Mouse (Mus musculus): ENCODE measurements around the gene Polrmt. TPM values are rescaled to one million over a fixed set of nuclear protein-coding genes. Genes with fewer than 3 reads are reported as not detected.
"Not testable (repeated sequence)": the region's sequence is repeated elsewhere in the genome, so short reads cannot be mapped to it uniquely, and the experiment has no call there.

Gene Polrmt
- total and polyA plus RNA-seq, 3 experiments = 16.7 to 45.5 (median 44.5) TPM

GRCm38 (mm10) chr10:79762875-79763274 is 16.5 kb upstream of the Polrmt start:
- no peaks in the 10 kb centered on the region for H3K9me3 ChIP-seq (replicated peaks)
- DNase-seq (ENCODE audit: low spot score) = no peak
- peaks cover 78% of the 10 kb centered on the region for H3K36me3 ChIP-seq (replicated peaks)
- peaks cover 49% of the 10 kb centered on the region for H3K4me1 ChIP-seq (ENCODE audit: insufficient read depth, low read depth, low read length)
- ATAC-seq (ENCODE audit: extremely low read depth, insufficient number of reproducible peaks, low FRiP score, poor library complexity, severe bottlenecking) = no peak
- H3K27me3 ChIP-seq (ENCODE audit: insufficient read depth, low read length) = no peaks in the 10 kb centered on the region
- no peak for TF ChIP-seq GATA2 (IDR thresholded peaks at IDR 0.05; ENCODE audit: borderline replicate concordance, low read depth, low read length)
- TF ChIP-seq CTCF (IDR thresholded peaks at IDR 0.05; ENCODE audit: low read depth, low read length) = no peak
- TF ChIP-seq GATA1 (IDR thresholded peaks at IDR 0.05; ENCODE audit: borderline replicate concordance, low read length) = no peak
- no peak for TF ChIP-seq TAL1 (conservative IDR thresholded peaks at IDR 0.05; ENCODE audit: low read depth, low read length)
- 0 out of 2 replicates have a peak, but pooled peaks have one; percentile 18 for TF ChIP-seq POLR2AphosphoS5 (IDR thresholded peaks at IDR 0.05; ENCODE audit: insufficient replicate concordance, low read depth, low read length)
- H3K4me3 ChIP-seq (ENCODE audit: low read depth, low read length) = no peak overlapping the region; the same call in 1 of the 2 replicates

DNA sequence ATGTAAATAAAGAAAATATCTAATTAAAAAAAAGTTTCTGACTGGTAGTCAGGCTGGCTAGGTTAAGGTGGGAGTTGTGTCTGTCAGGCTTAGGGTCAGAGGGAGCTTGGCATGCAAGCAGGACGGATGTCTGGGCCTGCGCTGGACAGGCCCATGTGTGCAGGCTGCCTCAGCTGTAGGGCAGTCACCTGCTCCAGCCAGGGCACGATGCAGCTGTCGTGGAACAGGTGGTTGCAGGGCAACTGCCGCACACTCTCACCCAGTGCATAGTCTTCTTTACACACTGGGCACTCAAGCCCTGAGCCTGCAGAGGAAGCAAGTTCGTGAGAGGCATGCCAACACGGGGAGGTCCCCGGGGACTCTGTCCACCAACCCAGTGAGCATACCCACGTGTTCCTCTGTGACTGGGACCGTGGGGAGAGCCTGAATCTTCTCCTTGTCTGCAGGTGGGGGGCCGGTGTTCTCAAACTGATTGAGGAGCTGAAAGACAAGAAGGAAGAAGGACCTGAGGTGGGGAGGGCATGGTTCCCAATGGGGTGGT is 14.3 kb upstream of the Polrmt start:
- no peaks in the 10 kb centered on the region for H3K9me3 ChIP-seq (replicated peaks)
- TF ChIP-seq POLR2AphosphoS5 (IDR thresholded peaks at IDR 0.05; ENCODE audit: insufficient replicate concordance, low read depth, low read length) (no peak), CTCF (IDR thresholded peaks at IDR 0.05; ENCODE audit: low read depth, low read length) (no peak), GATA2 (IDR thresholded peaks at IDR 0.05; ENCODE audit: borderline replicate concordance, low read depth, low read length) (no peak), TAL1 (conservative IDR thresholded peaks at IDR 0.05; ENCODE audit: low read depth, low read length) (no peak), GATA1 (IDR thresholded peaks at IDR 0.05; ENCODE audit: borderline replicate concordance, low read length) (no peak)
- DNase-seq (ENCODE audit: low spot score) (no peak), ATAC-seq (ENCODE audit: extremely low read depth, insufficient number of reproducible peaks, low FRiP score, poor library complexity, severe bottlenecking) (no peak)
- H3K27me3 ChIP-seq (ENCODE audit: insufficient read depth, low read length) = no peaks in the 10 kb centered on the region
- H3K36me3 ChIP-seq (replicated peaks) = peaks cover 98% of the 10 kb centered on the region
- H3K4me3 ChIP-seq (ENCODE audit: low read depth, low read length) = no peak overlapping the region
- H3K4me1 ChIP-seq (ENCODE audit: insufficient read depth, low read depth, low read length) = peaks cover 38% of the 10 kb centered on the region

- Histone ChIP-seq H3K36me3 (replicated peaks) (peaks cover 96% of the 10 kb centered on the region), H3K4me1 (ENCODE audit: insufficient read depth, low read depth, low read length) (peaks cover 36% of the 10 kb centered on the region)
- DNase-seq (ENCODE audit: low spot score); H3K4me3 ChIP-seq (ENCODE audit: low read depth, low read length); H3K27me3 ChIP-seq (ENCODE audit: insufficient read depth, low read length); H3K9me3 ChIP-seq (replicated peaks); ATAC-seq (ENCODE audit: extremely low read depth, insufficient number of reproducible peaks, low FRiP score, poor library complexity, severe bottlenecking): not testable (repeated sequence)
These were observed 13.3 kb upstream of the Polrmt start for GRCm38 (mm10) chr10:79759675-79760074.

- H3K27me3 ChIP-seq (ENCODE audit: insufficient read depth, low read length) = peaks cover 8% of the 10 kb centered on the region
- H3K4me3 ChIP-seq (ENCODE audit: low read depth, low read length) = no peak overlapping the region
- H3K9me3 ChIP-seq (replicated peaks) = 0 out of 2 replicates have a peak, but pooled peaks cover 3% of the 10 kb centered on the region
- peaks cover 15% of the 10 kb centered on the region for H3K4me1 ChIP-seq (ENCODE audit: insufficient read depth, low read depth, low read length)
- TF ChIP-seq GATA2 (IDR thresholded peaks at IDR 0.05; ENCODE audit: borderline replicate concordance, low read depth, low read length) (no peak), GATA1 (IDR thresholded peaks at IDR 0.05; ENCODE audit: borderline replicate concordance, low read length) (no peak), TAL1 (conservative IDR thresholded peaks at IDR 0.05; ENCODE audit: low read depth, low read length) (no peak), CTCF (IDR thresholded peaks at IDR 0.05; ENCODE audit: low read depth, low read length) (no peak), POLR2AphosphoS5 (IDR thresholded peaks at IDR 0.05; ENCODE audit: insufficient replicate concordance, low read depth, low read length) (no peak)
- peaks cover 66% of the 10 kb centered on the region for H3K36me3 ChIP-seq (replicated peaks)
- ATAC-seq (ENCODE audit: extremely low read depth, insufficient number of reproducible peaks, low FRiP score, poor library complexity, severe bottlenecking) = no peak
- DNase-seq (ENCODE audit: low spot score) = no peak
These were observed 10.3 kb upstream of the Polrmt start for GRCm38 (mm10) chr10:79756660-79757059.

GRCm38 (mm10) chr10:79755854-79756253 is 9.5 kb upstream of the Polrmt start:
- TF ChIP-seq POLR2AphosphoS5 (IDR thresholded peaks at IDR 0.05; ENCODE audit: insufficient replicate concordance, low read depth, low read length) (no peak), TAL1 (conservative IDR thresholded peaks at IDR 0.05; ENCODE audit: low read depth, low read length) (no peak), CTCF (IDR thresholded peaks at IDR 0.05; ENCODE audit: low read depth, low read length) (no peak), GATA1 (IDR thresholded peaks at IDR 0.05; ENCODE audit: borderline replicate concordance, low read length) (no peak), GATA2 (IDR thresholded peaks at IDR 0.05; ENCODE audit: borderline replicate concordance, low read depth, low read length) (no peak)
- peaks cover 15% of the 10 kb centered on the region for H3K4me1 ChIP-seq (ENCODE audit: insufficient read depth, low read depth, low read length)
- no peak for DNase-seq (ENCODE audit: low spot score)
- peaks cover 57% of the 10 kb centered on the region for H3K36me3 ChIP-seq (replicated peaks)
- no peak for ATAC-seq (ENCODE audit: extremely low read depth, insufficient number of reproducible peaks, low FRiP score, poor library complexity, severe bottlenecking)
- 0 out of 2 replicates have a peak, but pooled peaks cover 3% of the 10 kb centered on the region for H3K9me3 ChIP-seq (replicated peaks)
- H3K4me3 ChIP-seq (ENCODE audit: low read depth, low read length) = no peak overlapping the region
- peaks cover 11% of the 10 kb centered on the region for H3K27me3 ChIP-seq (ENCODE audit: insufficient read depth, low read length)

DNA sequence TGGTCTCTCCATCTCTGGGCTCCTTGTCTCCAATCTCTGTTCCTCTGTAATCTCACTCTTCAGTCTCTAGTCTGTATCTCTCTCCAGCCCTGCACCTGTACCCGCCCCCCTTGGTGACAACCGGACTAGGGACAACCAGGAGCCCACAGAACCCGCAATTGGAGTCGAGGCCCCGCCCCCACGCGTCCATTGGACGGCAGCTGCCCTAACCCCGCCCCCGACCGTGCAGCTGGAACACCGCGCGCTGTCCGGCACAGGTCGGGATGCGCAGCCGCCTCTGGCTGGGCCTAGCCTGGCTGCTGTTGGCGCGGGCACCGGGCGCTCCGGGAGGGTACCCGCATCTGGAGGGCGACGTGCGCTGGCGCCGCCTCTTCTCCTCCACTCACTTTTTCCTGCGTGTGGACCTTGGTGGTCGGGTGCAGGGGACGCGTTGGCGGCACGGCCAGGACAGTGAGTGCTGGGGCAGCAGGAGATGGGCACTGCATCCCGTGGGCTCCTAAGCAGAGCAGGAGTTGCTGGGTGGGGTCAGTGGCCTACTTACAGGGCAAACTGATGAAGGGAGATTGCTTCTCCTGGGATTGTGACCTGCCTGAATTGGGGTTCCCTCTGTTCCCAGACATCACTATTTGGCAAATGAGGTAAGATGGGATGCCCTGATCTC is 8.6 kb upstream of the Polrmt start, which contains the start of gene Fgf22:
Gene Fgf22, plus strand, starts transcription at position 221 of the 661 bp plus-strand sequence.
- H3K4me1 ChIP-seq (ENCODE audit: insufficient read depth, low read depth, low read length) = peaks cover 15% of the 10 kb centered on the region
- DNase-seq (ENCODE audit: low spot score) (no peak), ATAC-seq (ENCODE audit: extremely low read depth, insufficient number of reproducible peaks, low FRiP score, poor library complexity, severe bottlenecking) (no peak)
- peak within 1 kb of the TSS; percentile 27; the same call in 1 of the 2 replicates for H3K4me3 ChIP-seq (ENCODE audit: low read depth, low read length)
- peaks cover 11% of the 10 kb centered on the region for H3K27me3 ChIP-seq (ENCODE audit: insufficient read depth, low read length)
- TF ChIP-seq TAL1 (conservative IDR thresholded peaks at IDR 0.05; ENCODE audit: low read depth, low read length) (no peak), POLR2AphosphoS5 (IDR thresholded peaks at IDR 0.05; ENCODE audit: insufficient replicate concordance, low read depth, low read length) (no peak)
- 0 out of 2 replicates have a peak, but pooled peaks cover 3% of the 10 kb centered on the region for H3K9me3 ChIP-seq (replicated peaks)
- peaks cover 49% of the 10 kb centered on the region for H3K36me3 ChIP-seq (replicated peaks)
